Mouse (Mus musculus) stomach, embryonic 14.5 days (tissue): Measurements from ENCODE around the gene Tlk1. TPM values are rescaled to one million over a fixed set of nuclear protein-coding genes. Genes with fewer than 3 reads are reported as not detected.

Experiments used
- ATAC-seq: fragments of 200-750 bp; cut with Nextera tagmentation; 2 replicates; pipeline ENCODE4 v1.8.0; 2017; ENCODE audit warnings: low read depth, moderate TSS enrichment; ENCODE audit not compliant: insufficient number of reproducible peaks, insufficient read depth, low FRiP score
- H3K27ac ChIP-seq: fragments of 300-500 bp; sonication (generic); 2 replicates; pipeline ENCODE4 v1.5.1; 2014; ENCODE audit warnings: mild to moderate bottlenecking, low read length, moderate library complexity, mixed read lengths
- H3K27me3 ChIP-seq: fragments of 300-500 bp; sonication (generic); 2 replicates; pipeline ENCODE4 v1.6.1; 2014; ENCODE audit warnings: low read length, control low read depth, mixed read lengths; ENCODE audit not compliant: control insufficient read depth, insufficient read depth
- H3K36me3 ChIP-seq: fragments of 300-500 bp; sonication (generic); 2 replicates; pipeline ENCODE4 v1.6.1; 2014; ENCODE audit warnings: mild to moderate bottlenecking, control low read depth, low read length, moderate library complexity, mixed read lengths; ENCODE audit not compliant: control insufficient read depth, insufficient read depth
- H3K4me1 ChIP-seq: fragments of 300-500 bp; sonication (generic); 2 replicates; pipeline ENCODE4 v1.6.1; 2014; ENCODE audit warnings: low read length, control low read depth, mixed read lengths; ENCODE audit not compliant: control insufficient read depth, insufficient read depth
- H3K4me2 ChIP-seq: fragments of 300-500 bp; sonication (generic); replicated peaks from 2 replicates; pipeline ENCODE4 v1.6.1; 2014; ENCODE audit warnings: low read depth, low read length, control low read depth
- H3K4me3 ChIP-seq: fragments of 300-500 bp; sonication (generic); 2 replicates; pipeline ENCODE4 v1.5.1; 2014; ENCODE audit warnings: low read depth, low read length, control low read depth
- H3K9ac ChIP-seq: fragments of 300-500 bp; sonication (generic); replicated peaks from 2 replicates; pipeline ENCODE4 v1.6.1; 2014; ENCODE audit warnings: low read depth, mild to moderate bottlenecking, control low read depth, low read length, moderate library complexity, mixed read lengths
- H3K9me3 ChIP-seq: fragments of 300-500 bp; sonication (generic); 2 replicates; pipeline ENCODE4 v1.6.1; 2016; ENCODE audit warnings: low read depth, low read length, control low read depth; ENCODE audit not compliant: control insufficient read depth
- WGBS: fragments of 180-500 bp; shearing (Covaris S2); extraction: QIAGEN DNeasy Blood & Tissue Kit; methylation state at CpG from one replicate; pipeline ENCODE4 v1.1.7; 2014; 5-methylcytosine and 5-hydroxymethylcytosine counted together
- polyA plus RNA-seq: library from polyadenylated mRNA; unstranded; fragments of >200 nt; fragmentation: Nextera tagmentation; extraction: Ambion mirVana; gene quantifications from 2 replicates; pipeline ENCODE4 v1.2.1, GENCODE M21; 2014

The Tlk1 gene
- polyA plus RNA-seq, 1 experiment from 2014 or later: 42.0 TPM

- no peak overlapping the region for H3K4me2 ChIP-seq
Observed at GRCm38 (mm10) chr2:70842049-70842618, 16.6 kb upstream of the Tlk1 start.

DNA sequence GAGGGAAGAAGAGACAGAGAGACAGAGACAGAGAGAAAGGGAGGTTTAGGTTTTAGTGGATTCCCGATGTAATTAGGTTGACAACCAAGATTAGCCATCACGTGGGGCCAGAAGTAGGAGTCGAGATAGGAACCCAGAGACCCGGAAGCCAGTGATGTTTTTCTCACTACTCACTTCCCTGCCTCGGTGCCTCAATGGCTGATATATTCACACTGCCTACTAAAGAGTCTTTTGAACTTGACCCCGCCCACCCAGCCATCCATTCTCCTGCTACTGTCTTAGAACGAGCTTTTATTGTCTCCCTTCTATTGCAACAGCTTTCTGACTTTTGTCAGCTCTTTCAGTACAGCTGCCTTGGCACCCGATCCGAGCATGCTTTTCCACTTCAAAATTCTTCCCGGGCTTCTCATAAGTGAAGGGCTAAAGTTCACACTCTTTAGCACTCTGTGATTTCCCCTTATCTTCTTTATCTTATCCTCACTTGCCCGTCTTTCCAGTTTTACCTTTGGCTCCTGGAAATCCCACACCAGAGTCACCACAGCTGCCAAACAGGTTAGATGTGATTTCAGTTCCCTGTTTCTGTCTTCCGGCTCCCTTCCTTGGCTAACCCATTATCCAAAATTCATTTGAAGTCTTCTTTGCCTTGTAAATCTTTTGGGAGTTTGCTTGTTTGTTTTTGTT is 13.1 kb upstream of the Tlk1 start:
- Histone ChIP-seq H3K9me3 (no peaks in the 10 kb centered on the region), H3K4me2 (no peak overlapping the region), H3K9ac (no peak overlapping the region), H3K4me3 (no peak overlapping the region), H3K4me1 (no peaks in the 10 kb centered on the region), H3K36me3 (no peaks in the 10 kb centered on the region), H3K27ac (no peak overlapping the region), H3K27me3 (no peaks in the 10 kb centered on the region)
- 29% methylated on average over 12 of the region's 12 CpGs for WGBS
- peak; percentile 18; the same call in 1 of the 2 replicates for ATAC-seq

More at GRCm38 (mm10) chr2:70842049-70842618, 16.6 kb upstream of the Tlk1 start:
- Histone ChIP-seq H3K27me3 (no peaks in the 10 kb centered on the region), H3K4me3 (no peak overlapping the region), H3K27ac (no peak overlapping the region), H3K36me3 (no peaks in the 10 kb centered on the region), H3K4me1 (no peaks in the 10 kb centered on the region), H3K9ac (no peak overlapping the region), H3K9me3 (no peaks in the 10 kb centered on the region)
- ATAC-seq: no peak
- 51% methylated on average over 13 of the region's 13 CpGs for WGBS

GRCm38 (mm10) chr2:70836306-70836651 is 10.8 kb upstream of the Tlk1 start:
- no peak for ATAC-seq
- Histone ChIP-seq H3K4me1 (no peaks in the 10 kb centered on the region), H3K4me3 (no peak overlapping the region), H3K9ac (no peak overlapping the region), H3K9me3 (no peaks in the 10 kb centered on the region), H3K36me3 (no peaks in the 10 kb centered on the region), H3K27ac (no peak overlapping the region), H3K27me3 (no peaks in the 10 kb centered on the region), H3K4me2 (no peak overlapping the region)
- WGBS: 64% methylated on average over 4 of the region's 4 CpGs

DNA sequence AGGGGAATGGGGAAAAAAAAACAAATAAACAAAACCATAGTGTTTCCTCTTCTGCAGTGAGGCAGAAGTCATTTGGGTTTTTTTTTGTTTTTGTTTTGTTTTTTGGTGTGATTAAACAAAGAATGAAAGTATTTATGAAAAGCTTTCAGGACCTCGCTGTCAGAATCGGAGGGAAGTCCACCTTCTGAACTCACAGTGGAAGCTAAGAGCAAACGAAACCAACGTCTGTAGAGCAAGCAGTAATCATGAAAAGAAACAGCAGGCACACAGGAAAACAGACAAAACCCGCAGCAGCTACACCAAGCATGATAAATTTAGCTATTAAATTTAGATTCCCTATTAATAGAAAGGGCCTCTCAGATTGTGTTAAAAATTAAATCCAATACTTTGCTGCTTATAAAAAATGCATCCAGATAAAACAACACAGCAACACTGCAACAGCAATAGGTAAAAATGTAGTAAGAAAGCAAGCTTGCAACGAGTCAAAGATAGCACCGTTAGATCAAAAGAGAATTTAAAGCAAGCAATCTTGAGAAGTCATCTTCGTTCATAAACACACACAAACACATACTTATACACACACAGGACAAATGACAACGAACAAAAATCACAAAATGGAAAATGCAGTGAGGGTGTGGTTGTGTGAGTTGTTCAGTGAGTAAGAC is 10.2 kb upstream of the Tlk1 start:
- Histone ChIP-seq H3K4me2 (no peak overlapping the region), H3K4me3 (no peak overlapping the region), H3K9me3 (no peaks in the 10 kb centered on the region), H3K27ac (no peak overlapping the region), H3K36me3 (no peaks in the 10 kb centered on the region), H3K27me3 (no peaks in the 10 kb centered on the region), H3K4me1 (no peaks in the 10 kb centered on the region), H3K9ac (no peak overlapping the region)
- 60% methylated on average over 9 of the region's 9 CpGs for WGBS
- no peak for ATAC-seq

DNA sequence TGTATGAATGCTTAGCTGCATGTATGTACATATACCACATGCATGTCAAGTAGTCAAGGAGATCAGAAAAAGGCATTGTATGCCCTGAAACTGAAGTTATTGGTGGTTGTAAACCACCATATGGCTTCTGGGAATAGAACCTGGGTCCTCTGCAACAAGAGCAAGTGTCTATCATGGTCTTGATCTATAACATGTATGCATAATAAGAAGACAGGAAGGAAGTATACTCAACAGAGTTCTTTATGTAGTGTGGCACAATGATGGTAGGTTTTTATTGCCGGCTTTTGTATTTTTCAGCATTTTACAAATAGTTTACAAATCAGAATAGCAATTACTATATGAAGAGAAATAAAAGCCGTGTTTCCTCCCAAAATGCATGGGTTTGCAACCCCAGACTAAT is 9.7 kb upstream of the Tlk1 start:
- WGBS: 73% methylated on average over 2 of the region's 2 CpGs
- Histone ChIP-seq H3K4me1 (no peaks in the 10 kb centered on the region), H3K4me2 (no peak overlapping the region), H3K4me3 (no peak overlapping the region), H3K27me3 (no peaks in the 10 kb centered on the region), H3K36me3 (no peaks in the 10 kb centered on the region), H3K9ac (no peak overlapping the region), H3K27ac (no peak overlapping the region), H3K9me3 (no peaks in the 10 kb centered on the region)
- no peak for ATAC-seq

DNA sequence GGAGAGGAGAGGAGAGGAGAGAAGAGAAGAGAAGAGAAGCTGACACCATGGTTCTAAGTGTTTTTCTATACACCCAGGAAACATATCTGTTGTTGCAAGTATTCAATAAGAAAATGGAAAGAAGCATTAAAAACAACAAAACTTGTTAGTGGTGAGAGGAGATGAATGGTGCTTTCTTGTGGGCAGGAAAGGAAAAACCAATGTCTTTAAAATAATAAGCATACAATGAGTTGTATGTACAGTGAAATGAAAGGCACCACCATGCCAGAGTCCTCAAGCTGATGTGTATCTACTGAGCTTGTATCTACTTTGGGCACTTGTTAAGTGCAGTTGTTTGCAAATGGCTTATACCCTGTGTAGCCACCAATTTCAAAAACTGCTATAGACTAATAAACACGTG is 7.7 kb upstream of the Tlk1 start:
- no peak overlapping the region for H3K9ac ChIP-seq
- no peaks in the 10 kb centered on the region for H3K4me1 ChIP-seq
- no peak overlapping the region for H3K27ac ChIP-seq
- no peaks in the 10 kb centered on the region for H3K27me3 ChIP-seq
- no peak for ATAC-seq
- no peak overlapping the region for H3K4me3 ChIP-seq
- H3K36me3 ChIP-seq: no peaks in the 10 kb centered on the region
- H3K4me2 ChIP-seq: no peak overlapping the region
- H3K9me3 ChIP-seq: no peaks in the 10 kb centered on the region
- 39% methylated on average over 1 of the region's 1 CpGs for WGBS

- Histone ChIP-seq H3K4me2 (no peak overlapping the region), H3K9me3 (no peaks in the 10 kb centered on the region), H3K36me3 (no peaks in the 10 kb centered on the region), H3K27ac (no peak overlapping the region), H3K27me3 (no peaks in the 10 kb centered on the region), H3K9ac (no peak overlapping the region), H3K4me3 (no peak overlapping the region), H3K4me1 (no peaks in the 10 kb centered on the region)
- ATAC-seq: no peak
- WGBS: 70% methylated on average over 10 of the region's 10 CpGs
Observed at GRCm38 (mm10) chr2:70831709-70832350, 6.3 kb upstream of the Tlk1 start.

GRCm38 (mm10) chr2:70830683-70831082 is 5.2 kb upstream of the Tlk1 start:
- H3K4me3 ChIP-seq: no peak overlapping the region
- no peak overlapping the region for H3K27ac ChIP-seq
- no peaks in the 10 kb centered on the region for H3K27me3 ChIP-seq
- H3K9me3 ChIP-seq: no peaks in the 10 kb centered on the region
- H3K36me3 ChIP-seq: no peaks in the 10 kb centered on the region
- H3K4me1 ChIP-seq: no peaks in the 10 kb centered on the region
- H3K9ac ChIP-seq: no peak overlapping the region
- H3K4me2 ChIP-seq: no peak overlapping the region
- ATAC-seq: no peak
- 63% methylated on average over 2 of the region's 2 CpGs for WGBS
